Comparison of ENCODE assay signal across 9 mouse cellular contexts in the genomic region with DNA sequence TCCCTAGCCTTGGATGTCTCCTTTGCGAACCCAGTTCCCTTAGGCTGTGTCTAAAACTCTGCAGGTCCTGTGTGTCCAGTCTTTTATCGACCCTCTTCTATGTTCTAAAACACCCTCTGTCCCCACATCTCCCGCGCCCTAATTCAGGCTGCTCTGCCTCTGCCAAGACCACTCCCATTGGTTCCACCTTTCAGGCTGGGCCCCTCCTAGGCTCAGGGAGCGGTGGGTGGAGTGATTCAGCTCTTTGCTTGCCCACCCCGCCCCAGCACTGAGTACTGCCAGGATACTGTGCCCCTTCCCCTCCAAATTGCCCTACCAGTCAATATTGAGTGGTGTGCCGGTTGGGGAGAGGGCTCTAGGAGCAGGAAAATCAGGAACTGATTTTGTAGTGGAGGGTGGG. TPM values are rescaled to one million over a fixed set of nuclear protein-coding genes. Genes with fewer than 3 reads are reported as not detected.
DNase-seq lines count a peak whose midpoint lies in the region; ATAC-seq and TF ChIP-seq lines count a peak whose summit lies in the region.
"Had no signal": no experiment of that assay in that cellular context is flagged by ENCODE, and none has a peak within 500 bp of the region (broad histone marks: within the 10 kb centered on the region; RNA-seq: fewer than 3 reads in every experiment).

No protein-coding gene starts in this region.

- no peak overlapping the region for H3K27ac ChIP-seq in forebrain, embryonic 12.5 days
- H3K27ac ChIP-seq in forebrain, embryonic 15.5 days (replicated peaks), result no peak overlapping the region
- peak overlapping the region; percentile 60 for H3K27ac ChIP-seq in liver, adult 2 months (replicated peaks; ENCODE audit: insufficient read depth, low read depth, low read length)
- H3K27ac ChIP-seq in liver, embryonic 11.5 days (ENCODE audit: low read depth, low read length), result no peak overlapping the region
- H3K27ac ChIP-seq in limb, embryonic 13.5 days, result no peak overlapping the region
- no peak overlapping the region for H3K27ac ChIP-seq in stomach, embryonic 14.5 days (ENCODE audit: low read length)

- H3K9ac ChIP-seq in forebrain, embryonic 12.5 days, result no peak overlapping the region
- H3K9ac ChIP-seq in forebrain, embryonic 15.5 days (replicated peaks), result no peak overlapping the region
- H3K9ac ChIP-seq in liver, adult 2 months (ENCODE audit: low read depth, low read length), result peak overlapping the region; percentile 8; the same call in 1 of the 2 replicates
- H3K9ac ChIP-seq in liver, embryonic 11.5 days (ENCODE audit: low read depth, low read length), result no peak overlapping the region
- no peak overlapping the region for H3K9ac ChIP-seq in limb, embryonic 13.5 days
- H3K9ac ChIP-seq in stomach, embryonic 14.5 days (replicated peaks; ENCODE audit: low read depth, low read length), result no peak overlapping the region

- peaks cover 23% of the 10 kb centered on the region for H3K4me1 ChIP-seq in forebrain, embryonic 12.5 days
- peaks cover 19% of the 10 kb centered on the region for H3K4me1 ChIP-seq in forebrain, embryonic 15.5 days
- H3K4me1 ChIP-seq in liver, adult 2 months (ENCODE audit: control insufficient read depth, insufficient read depth, low read length), result peaks cover 2% of the 10 kb centered on the region; the same call in 1 of the 2 replicates
- H3K4me1 ChIP-seq in liver, embryonic 11.5 days (replicated peaks; ENCODE audit: control insufficient read depth, insufficient read depth, low read length), result peaks cover 5% of the 10 kb centered on the region
- peaks cover 22% of the 10 kb centered on the region for H3K4me1 ChIP-seq in limb, embryonic 13.5 days
- H3K4me1 ChIP-seq in stomach, embryonic 14.5 days (ENCODE audit: control insufficient read depth, insufficient read depth, low read length), result peaks cover 11% of the 10 kb centered on the region; the same call in 1 of the 2 replicates

- no peak for ATAC-seq in forebrain, embryonic 12.5 days (ENCODE audit: low FRiP score)
- ATAC-seq in forebrain, embryonic 15.5 days (replicated peaks), result no peak
- no peak for ATAC-seq in liver, embryonic 11.5 days (replicated peaks; ENCODE audit: low FRiP score)
- ATAC-seq in limb, embryonic 13.5 days (ENCODE audit: low FRiP score, low read depth), result no peak
- ATAC-seq in stomach, embryonic 14.5 days (ENCODE audit: insufficient number of reproducible peaks, insufficient read depth, low FRiP score, low read depth), result no peak
- ATAC-seq in erythroblast, adult 5-6 weeks (replicated peaks; ENCODE audit: low FRiP score, poor library complexity, severe bottlenecking), result no peak

- H3K36me3 ChIP-seq in forebrain, embryonic 12.5 days (replicated peaks), result no peaks in the 10 kb centered on the region
- H3K36me3 ChIP-seq in forebrain, embryonic 15.5 days, result no peaks in the 10 kb centered on the region
- no peaks in the 10 kb centered on the region for H3K36me3 ChIP-seq in liver, adult 2 months (ENCODE audit: control insufficient read depth, insufficient read depth, low read length)
- H3K36me3 ChIP-seq in liver, embryonic 11.5 days (ENCODE audit: control insufficient read depth, insufficient read depth, low read length), result no peaks in the 10 kb centered on the region
- H3K36me3 ChIP-seq in limb, embryonic 13.5 days, result no peaks in the 10 kb centered on the region
- no peaks in the 10 kb centered on the region for H3K36me3 ChIP-seq in stomach, embryonic 14.5 days (ENCODE audit: control insufficient read depth, insufficient read depth, low read length)

- 6% methylated on average over 7 of the region's 7 CpGs for WGBS in forebrain, embryonic 12.5 days
- 2% methylated on average over 7 of the region's 7 CpGs for WGBS in forebrain, embryonic 15.5 days
- 16% methylated on average over 7 of the region's 7 CpGs for WGBS in liver, adult 2 months
- 12% methylated on average over 7 of the region's 7 CpGs for WGBS in liver, embryonic 11.5 days
- WGBS in limb, embryonic 13.5 days, result 5% methylated on average over 7 of the region's 7 CpGs
- 4% methylated on average over 7 of the region's 7 CpGs for WGBS in stomach, embryonic 14.5 days

- peaks cover 89% of the 10 kb centered on the region for H3K27me3 ChIP-seq in forebrain, embryonic 12.5 days
- peaks cover 51% of the 10 kb centered on the region for H3K27me3 ChIP-seq in forebrain, embryonic 15.5 days
- H3K27me3 ChIP-seq in liver, adult 2 months (ENCODE audit: control insufficient read depth, insufficient read depth, low read length), result peaks cover 6% of the 10 kb centered on the region; the same call in 1 of the 2 replicates
- peaks cover 82% of the 10 kb centered on the region for H3K27me3 ChIP-seq in liver, embryonic 11.5 days (replicated peaks; ENCODE audit: control insufficient read depth, insufficient read depth, low read length)
- peaks cover 95% of the 10 kb centered on the region for H3K27me3 ChIP-seq in limb, embryonic 13.5 days
- H3K27me3 ChIP-seq in stomach, embryonic 14.5 days (ENCODE audit: control insufficient read depth, insufficient read depth, low read length), result peaks cover 37% of the 10 kb centered on the region; the same call in 1 of the 2 replicates

- no peak for TF ChIP-seq CTCF in liver, adult 2 months (IDR thresholded peaks at IDR 0.05; ENCODE audit: low read depth, low read length)

- TF ChIP-seq POLR2A in liver, adult 2 months (IDR thresholded peaks at IDR 0.05; ENCODE audit: extremely low read depth, insufficient read depth, low read length), result no peak

- peak overlapping the region; percentile 51; the same call in 1 of the 2 replicates for H3K4me3 ChIP-seq in forebrain, embryonic 12.5 days (replicated peaks)
- no peak overlapping the region; the same call in 1 of the 2 replicates for H3K4me3 ChIP-seq in forebrain, embryonic 15.5 days
- H3K4me3 ChIP-seq in liver, adult 2 months (ENCODE audit: insufficient read depth, low read depth, low read length), result peak overlapping the region; percentile 72
- H3K4me3 ChIP-seq in liver, embryonic 11.5 days (ENCODE audit: low read depth, low read length), result no peak overlapping the region
- H3K4me3 ChIP-seq in limb, embryonic 13.5 days, result peak overlapping the region; percentile 55
- no peak overlapping the region; the same call in 1 of the 2 replicates for H3K4me3 ChIP-seq in stomach, embryonic 14.5 days (ENCODE audit: low read depth, low read length)
- H3K4me3 ChIP-seq: erythroblast, embryonic 14.5 days had no signal

- no peak for DNase-seq in liver, adult 2 months (ENCODE audit: extremely low read depth, low read depth, low spot score)
- no peak for DNase-seq in liver, embryonic 11.5 days (ENCODE audit: low spot score)
- DNase-seq in embryo, embryonic 9.5 days (ENCODE audit: extremely low spot score), result no peak

- H3K9me3 ChIP-seq in forebrain, embryonic 12.5 days, result no peaks in the 10 kb centered on the region
- H3K9me3 ChIP-seq in forebrain, embryonic 15.5 days, result no peaks in the 10 kb centered on the region
- no peaks in the 10 kb centered on the region for H3K9me3 ChIP-seq in liver, embryonic 11.5 days (ENCODE audit: control insufficient read depth, low read length)
- no peaks in the 10 kb centered on the region for H3K9me3 ChIP-seq in limb, embryonic 13.5 days
- H3K9me3 ChIP-seq in stomach, embryonic 14.5 days (ENCODE audit: control insufficient read depth, low read depth, low read length), result no peaks in the 10 kb centered on the region

- H3K4me2 ChIP-seq in forebrain, embryonic 12.5 days, result peak overlapping the region; percentile 90; the same call in 1 of the 2 replicates
- no peak overlapping the region for H3K4me2 ChIP-seq in forebrain, embryonic 15.5 days (replicated peaks)
- H3K4me2 ChIP-seq in liver, embryonic 11.5 days, result no peak overlapping the region
- H3K4me2 ChIP-seq in limb, embryonic 13.5 days (replicated peaks), result peak overlapping the region; percentile 98
- peak overlapping the region; percentile 100 for H3K4me2 ChIP-seq in stomach, embryonic 14.5 days (replicated peaks; ENCODE audit: low read depth, low read length)

- H3K79me2 ChIP-seq in liver, adult 2 months (ENCODE audit: control insufficient read depth, insufficient read depth, low read length), result no peaks in the 10 kb centered on the region

RNA-seq across cellular contexts. Expression of a gene that starts 0.5 kb away (rescaled TPM):
- polyA plus RNA-seq in forebrain, embryonic 12.5 days (2016; fragmentation: Nextera tagmentation; extraction: Ambion mirVana), result 0.38 and 0.53 TPM in 2 replicates
- polyA plus RNA-seq in forebrain, embryonic 15.5 days (2015; fragmentation: Nextera tagmentation; extraction: Ambion mirVana), result 0.49 and 0.50 TPM in 2 replicates
- 1.9 and 2.8 TPM in 2 replicates for total RNA-seq in liver, adult 2 months (2014; rRNA removed)
- polyA plus RNA-seq in liver, adult 2 months (2012; rRNA removed), result 6.3 and 6.4 TPM in 2 replicates
- 0.53 and 0.78 TPM in 2 replicates for polyA plus RNA-seq in liver, embryonic 11.5 days (2014; fragmentation: Nextera tagmentation; extraction: Ambion mirVana)
- polyA plus RNA-seq in limb, embryonic 13.5 days (2015; fragmentation: Nextera tagmentation; extraction: Ambion mirVana), result 0.23 and 0.24 TPM in 2 replicates
- 1.3 and 1.7 TPM in 2 replicates for polyA plus RNA-seq in stomach, embryonic 14.5 days (2014; fragmentation: Nextera tagmentation; extraction: Ambion mirVana)
- total RNA-seq in erythroblast, adult 5-6 weeks (2015; ENCODE audit: low replicate concordance), result not detected in 2 replicates
- total RNA-seq in erythroblast, adult 5-6 weeks (2017; ENCODE audit: low replicate concordance), result not detected in 2 replicates

Comparison
In these comparisons a context has a peak if more than half of its experiments do, and no peak if none do; other contexts are left out.
1. H3K4me2 ChIP-seq: peak in forebrain, embryonic 12.5 days (single experiment), limb, embryonic 13.5 days (single experiment) and stomach, embryonic 14.5 days (single experiment); none in forebrain, embryonic 15.5 days (single experiment) and liver, embryonic 11.5 days (single experiment).
2. H3K4me3 ChIP-seq: peak in forebrain, embryonic 12.5 days (single experiment), liver, adult 2 months (single experiment) and limb, embryonic 13.5 days (single experiment); none in forebrain, embryonic 15.5 days (single experiment), liver, embryonic 11.5 days (single experiment) and stomach, embryonic 14.5 days (single experiment).